In genomic region chr16:93380717-93381671, GRCm38 (mm10) we compare ENCODE assay signal across 12 mouse cellular contexts.
A peak's percentile ranks its signal among the peaks of the same experiment; 100 is the strongest.
DNase-seq lines count a peak whose midpoint lies in the region; ATAC-seq and TF ChIP-seq lines count a peak whose summit lies in the region.
"Had no signal": no experiment of that assay in that cellular context is flagged by ENCODE, and none has a peak within 500 bp of the region (broad histone marks: within the 10 kb centered on the region; RNA-seq: fewer than 3 reads in every experiment).

No protein-coding gene starts in this region.

- WGBS in hindbrain, embryonic 12.5 days, result 67% methylated on average over 13 of the region's 13 CpGs
- 81% methylated on average over 13 of the region's 13 CpGs for WGBS in hindbrain, embryonic 10.5 days
- WGBS in embryonic facial prominence, embryonic 13.5 days, result 52% methylated on average over 13 of the region's 13 CpGs
- WGBS in heart, embryonic 15.5 days, result 54% methylated on average over 13 of the region's 13 CpGs
- WGBS in midbrain, embryonic 14.5 days, result 44% methylated on average over 13 of the region's 13 CpGs

- H3K4me2 ChIP-seq in hindbrain, embryonic 12.5 days (replicated peaks), result no peak overlapping the region
- no peak overlapping the region for H3K4me2 ChIP-seq in embryonic facial prominence, embryonic 13.5 days
- no peak overlapping the region for H3K4me2 ChIP-seq in heart, embryonic 15.5 days
- no peak overlapping the region for H3K4me2 ChIP-seq in midbrain, embryonic 14.5 days (ENCODE audit: low read length)
- H3K4me2 ChIP-seq: liver, embryonic 12.5 days; neural tube, embryonic 13.5 days had no signal

- no peaks in the 10 kb centered on the region for H3K36me3 ChIP-seq in hindbrain, embryonic 12.5 days
- no peaks in the 10 kb centered on the region for H3K36me3 ChIP-seq in hindbrain, embryonic 10.5 days
- no peaks in the 10 kb centered on the region for H3K36me3 ChIP-seq in embryonic facial prominence, embryonic 13.5 days
- no peaks in the 10 kb centered on the region for H3K36me3 ChIP-seq in heart, embryonic 15.5 days
- H3K36me3 ChIP-seq in midbrain, embryonic 14.5 days (ENCODE audit: control insufficient read depth, insufficient read depth, low read length), result no peaks in the 10 kb centered on the region
- H3K36me3 ChIP-seq: liver, embryonic 12.5 days; neural tube, embryonic 13.5 days had no signal

- intact Hi-C loops in gastrocnemius, adult 2 months (cut with DNase I), result no loop called here

- H3K27me3 ChIP-seq in hindbrain, embryonic 12.5 days, result no peaks in the 10 kb centered on the region
- no peaks in the 10 kb centered on the region for H3K27me3 ChIP-seq in hindbrain, embryonic 10.5 days (ENCODE audit: insufficient read depth, poor library complexity, severe bottlenecking)
- peaks cover 4% of the 10 kb centered on the region for H3K27me3 ChIP-seq in embryonic facial prominence, embryonic 13.5 days
- H3K27me3 ChIP-seq in heart, embryonic 15.5 days, result peaks cover 21% of the 10 kb centered on the region
- H3K27me3 ChIP-seq in midbrain, embryonic 14.5 days (ENCODE audit: control insufficient read depth, insufficient read depth, low read length), result no peaks in the 10 kb centered on the region
- H3K27me3 ChIP-seq: neural tube, embryonic 13.5 days had no signal

- DNase-seq in hindbrain, embryonic 10.5 days (ENCODE audit: low spot score), result no peak
- peak; percentile 58 for DNase-seq in midbrain, embryonic 14.5 days
- no peak for DNase-seq in gastrocnemius, adult 2 months
- DNase-seq in B cell, adult 2 months, result no peak
- DNase-seq in right cerebral cortex, adult 18-20 months, result no peak
- DNase-seq: right cerebral cortex, postnatal 4 days had no signal

- H3K27ac ChIP-seq in hindbrain, embryonic 12.5 days, result 0 out of 2 replicates have a peak overlapping the region, but pooled peaks have one; percentile 12
- no peak overlapping the region; the same call in 1 of the 2 replicates for H3K27ac ChIP-seq in hindbrain, embryonic 10.5 days
- peak overlapping the region; percentile 79 for H3K27ac ChIP-seq in embryonic facial prominence, embryonic 13.5 days
- no peak overlapping the region for H3K27ac ChIP-seq in heart, embryonic 15.5 days
- H3K27ac ChIP-seq in midbrain, embryonic 14.5 days (replicated peaks; ENCODE audit: low read depth, low read length), result no peak overlapping the region
- no peak overlapping the region for H3K27ac ChIP-seq in gastrocnemius, adult 2 months
- H3K27ac ChIP-seq: liver, embryonic 12.5 days; neural tube, embryonic 13.5 days had no signal

- H3K9me3 ChIP-seq in hindbrain, embryonic 12.5 days (replicated peaks), result no peaks in the 10 kb centered on the region
- H3K9me3 ChIP-seq in hindbrain, embryonic 10.5 days, result no peaks in the 10 kb centered on the region
- no peaks in the 10 kb centered on the region for H3K9me3 ChIP-seq in embryonic facial prominence, embryonic 13.5 days
- no peaks in the 10 kb centered on the region for H3K9me3 ChIP-seq in heart, embryonic 15.5 days (replicated peaks)
- H3K9me3 ChIP-seq in midbrain, embryonic 14.5 days (ENCODE audit: control insufficient read depth, low read length), result no peaks in the 10 kb centered on the region
- H3K9me3 ChIP-seq: liver, embryonic 12.5 days; neural tube, embryonic 13.5 days had no signal

- TF ChIP-seq CTCF in gastrocnemius, adult 2 months (IDR thresholded peaks at IDR 0.05), result no peak

- peaks cover 15% of the 10 kb centered on the region; the same call in 1 of the 2 replicates for H3K4me1 ChIP-seq in hindbrain, embryonic 12.5 days
- H3K4me1 ChIP-seq in hindbrain, embryonic 10.5 days (replicated peaks), result peaks cover 9% of the 10 kb centered on the region
- peaks cover 26% of the 10 kb centered on the region for H3K4me1 ChIP-seq in embryonic facial prominence, embryonic 13.5 days
- H3K4me1 ChIP-seq in heart, embryonic 15.5 days (replicated peaks), result peaks cover 17% of the 10 kb centered on the region
- H3K4me1 ChIP-seq in midbrain, embryonic 14.5 days (ENCODE audit: control insufficient read depth, insufficient read depth, low read length), result peaks cover 12% of the 10 kb centered on the region; the same call in 1 of the 2 replicates

- ATAC-seq in hindbrain, embryonic 12.5 days (ENCODE audit: low FRiP score), result no peak
- ATAC-seq in embryonic facial prominence, embryonic 13.5 days (ENCODE audit: insufficient number of reproducible peaks, insufficient read depth, low FRiP score, low TSS enrichment, low read depth), result no peak
- ATAC-seq in heart, embryonic 15.5 days (replicated peaks; ENCODE audit: insufficient number of reproducible peaks, insufficient read depth, low FRiP score, low read depth), result peak; percentile 66; the same call in 1 of the 2 replicates
- no peak for ATAC-seq in midbrain, embryonic 14.5 days (ENCODE audit: low FRiP score, low TSS enrichment)
- ATAC-seq: inflammation-experienced regulatory T-cells, adult 6 months; liver, embryonic 12.5 days had no signal

- H3K9ac ChIP-seq in hindbrain, embryonic 12.5 days, result no peak overlapping the region
- 0 out of 2 replicates have a peak overlapping the region, but pooled peaks have one; percentile 11 for H3K9ac ChIP-seq in embryonic facial prominence, embryonic 13.5 days
- no peak overlapping the region for H3K9ac ChIP-seq in heart, embryonic 15.5 days
- no peak overlapping the region for H3K9ac ChIP-seq in midbrain, embryonic 14.5 days (replicated peaks; ENCODE audit: low read length)
- H3K9ac ChIP-seq: liver, embryonic 12.5 days; neural tube, embryonic 13.5 days had no signal

- no peak overlapping the region for H3K4me3 ChIP-seq in hindbrain, embryonic 12.5 days
- no peak overlapping the region for H3K4me3 ChIP-seq in hindbrain, embryonic 10.5 days
- H3K4me3 ChIP-seq in embryonic facial prominence, embryonic 13.5 days, result no peak overlapping the region
- no peak overlapping the region for H3K4me3 ChIP-seq in heart, embryonic 15.5 days
- no peak overlapping the region for H3K4me3 ChIP-seq in midbrain, embryonic 14.5 days (replicated peaks; ENCODE audit: low read depth, low read length)
- H3K4me3 ChIP-seq in gastrocnemius, adult 2 months, result no peak overlapping the region
- H3K4me3 ChIP-seq: liver, embryonic 12.5 days; neural tube, embryonic 13.5 days had no signal

Comparison
In these comparisons a context has a peak if more than half of its experiments do, and no peak if none do; other contexts are left out.
1. H3K27ac ChIP-seq: peak in hindbrain, embryonic 12.5 days (single experiment) and embryonic facial prominence, embryonic 13.5 days (single experiment); none in hindbrain, embryonic 10.5 days (single experiment), heart, embryonic 15.5 days (single experiment), midbrain, embryonic 14.5 days (single experiment) and gastrocnemius, adult 2 months (single experiment).